Mouse (Mus musculus): ENCODE data around the gene Smpx. TPM values are rescaled to one million over a fixed set of nuclear protein-coding genes. Genes with fewer than 3 reads are reported as not detected.

Smpx gene
- polyA plus RNA-seq, 1 experiment: 10.2 TPM

- Histone ChIP-seq H3K4me3 (replicated peaks; ENCODE audit: insufficient read depth, low read depth, low read length) (no peak overlapping the region), H3K4me1 (ENCODE audit: control insufficient read depth, insufficient read depth, low read length) (no peaks in the 10 kb centered on the region), H3K27ac (ENCODE audit: insufficient read depth, low read length) (no peak overlapping the region), H3K27me3 (ENCODE audit: control insufficient read depth, insufficient read depth, low read length) (no peaks in the 10 kb centered on the region)
- no peak for TF ChIP-seq CTCF (IDR thresholded peaks at IDR 0.05; ENCODE audit: borderline replicate concordance, insufficient read depth, low read depth, low read length)
- no peak for TF ChIP-seq POLR2A (IDR thresholded peaks at IDR 0.05; ENCODE audit: borderline replicate concordance, insufficient read depth, low read length)
- WGBS: 77% methylated on average over 10 of the region's 10 CpGs
- no peak for DNase-seq
Measured at GRCm38 (mm10) chrX:157747815-157748544, 49.3 kb downstream of the Smpx start.

DNA sequence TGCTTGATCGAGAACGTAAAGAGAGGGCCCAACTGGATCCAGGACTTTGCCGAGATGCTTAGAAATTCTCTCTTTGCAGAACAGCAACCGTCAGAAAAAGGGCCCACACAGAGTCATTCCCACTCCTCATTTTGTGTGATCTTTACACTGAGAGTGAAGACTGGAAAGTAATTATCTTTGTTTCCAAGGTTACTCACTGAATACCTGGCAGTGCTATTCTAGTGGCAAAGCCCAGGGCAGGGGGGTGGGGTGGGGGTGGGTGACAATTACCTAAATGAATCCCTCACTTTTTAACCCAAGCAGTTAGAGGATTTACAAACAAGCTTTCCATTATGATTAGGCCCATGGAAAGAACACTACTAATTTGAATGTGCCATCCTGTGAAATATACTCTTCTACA lies 55.8 kb downstream of the Smpx start:
- no peaks in the 10 kb centered on the region for H3K27me3 ChIP-seq (ENCODE audit: control insufficient read depth, insufficient read depth, low read length)
- H3K4me3 ChIP-seq (replicated peaks; ENCODE audit: insufficient read depth, low read depth, low read length): no peak overlapping the region
- no peak for TF ChIP-seq CTCF (IDR thresholded peaks at IDR 0.05; ENCODE audit: borderline replicate concordance, insufficient read depth, low read depth, low read length)
- no peak for TF ChIP-seq POLR2A (IDR thresholded peaks at IDR 0.05; ENCODE audit: borderline replicate concordance, insufficient read depth, low read length)
- no peak for DNase-seq
- 79% methylated on average over 4 of the region's 4 CpGs for WGBS
- no peak overlapping the region for H3K27ac ChIP-seq (ENCODE audit: insufficient read depth, low read length)
- H3K4me1 ChIP-seq (ENCODE audit: control insufficient read depth, insufficient read depth, low read length): no peaks in the 10 kb centered on the region

DNA sequence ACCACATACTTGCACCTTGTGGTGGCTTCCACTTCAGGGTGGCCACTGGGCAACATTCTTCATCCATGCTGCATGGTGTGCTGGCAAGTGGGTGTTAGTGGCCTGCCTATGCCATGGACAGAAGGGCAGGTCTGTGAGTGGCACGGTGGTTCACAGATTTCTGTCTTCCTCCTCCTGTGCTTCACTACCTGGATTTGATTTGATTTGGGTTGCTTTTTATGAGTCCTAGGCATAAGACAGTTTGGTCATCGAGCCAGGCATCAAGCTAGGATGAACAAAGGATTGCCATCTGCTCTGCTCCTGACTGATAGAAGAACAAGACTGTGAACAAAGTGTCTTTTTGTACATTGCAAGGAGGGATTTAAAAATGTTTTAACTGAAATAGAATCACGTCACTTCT lies 63.8 kb downstream of the Smpx start:
- H3K4me1 ChIP-seq (ENCODE audit: control insufficient read depth, insufficient read depth, low read length): peaks cover 9% of the 10 kb centered on the region
- H3K27me3 ChIP-seq (ENCODE audit: control insufficient read depth, insufficient read depth, low read length): no peaks in the 10 kb centered on the region
- peak; percentile 27 to 52 for DNase-seq
- H3K27ac ChIP-seq (ENCODE audit: insufficient read depth, low read length): no peak overlapping the region
- no peak overlapping the region for H3K4me3 ChIP-seq (replicated peaks; ENCODE audit: insufficient read depth, low read depth, low read length)
- WGBS: 15% methylated on average over 3 of the region's 3 CpGs
- TF ChIP-seq POLR2A (IDR thresholded peaks at IDR 0.05; ENCODE audit: borderline replicate concordance, insufficient read depth, low read length) (no peak), CTCF (IDR thresholded peaks at IDR 0.05; ENCODE audit: borderline replicate concordance, insufficient read depth, low read depth, low read length) (no peak)

- 90% methylated on average over 2 of the region's 2 CpGs for WGBS
- Histone ChIP-seq H3K4me1 (ENCODE audit: control insufficient read depth, insufficient read depth, low read length) (no peaks in the 10 kb centered on the region), H3K27me3 (ENCODE audit: control insufficient read depth, insufficient read depth, low read length) (no peaks in the 10 kb centered on the region), H3K4me3 (replicated peaks; ENCODE audit: insufficient read depth, low read depth, low read length) (no peak overlapping the region), H3K27ac (ENCODE audit: insufficient read depth, low read length) (no peak overlapping the region)
- DNase-seq: no peak
- TF ChIP-seq CTCF (IDR thresholded peaks at IDR 0.05; ENCODE audit: borderline replicate concordance, insufficient read depth, low read depth, low read length): no peak
- no peak for TF ChIP-seq POLR2A (IDR thresholded peaks at IDR 0.05; ENCODE audit: borderline replicate concordance, insufficient read depth, low read length)
Measured at GRCm38 (mm10) chrX:157801669-157802068, 103.0 kb downstream of the Smpx start.

Other genes starting within 250 kb of the Smpx start
- 79.0 and 81.8 TPM in 2 replicates for gene Sms, start 206.6 kb upstream of the Smpx start, polyA plus RNA-seq (2012; rRNA removed)
- gene Yy2, start 129.9 kb upstream of the Smpx start, polyA plus RNA-seq (2012; rRNA removed): not detected in 2 replicates
- gene Mbtps2, start 100.2 kb upstream of the Smpx start, polyA plus RNA-seq (2012; rRNA removed): 29.9 and 30.1 TPM in 2 replicates
- gene Klhl34, start 119.5 kb downstream of the Smpx start, polyA plus RNA-seq (2012; rRNA removed): 0.05 and 0.10 TPM in 2 replicates